Mouse (Mus musculus): ENCODE data around the gene Rabl2. TPM values are rescaled to one million over a fixed set of nuclear protein-coding genes. Genes with fewer than 3 reads are reported as not detected.

The Rabl2 gene
- polyA plus RNA-seq, 1 experiment from 2014 or later, result 76.7 TPM

- H3K27ac ChIP-seq (ENCODE audit: low read depth, low read length), result no peak overlapping the region
- H3K4me1 ChIP-seq (replicated peaks; ENCODE audit: control insufficient read depth, insufficient read depth, low read length), result peaks cover 2% of the 10 kb centered on the region; the same call in 1 of the 2 replicates
- no peaks in the 10 kb centered on the region for H3K36me3 ChIP-seq (ENCODE audit: control insufficient read depth, insufficient read depth, low read length)
- H3K9ac ChIP-seq (ENCODE audit: low read length), result no peak overlapping the region
- H3K4me3 ChIP-seq (ENCODE audit: low read depth, low read length), result peak overlapping the region; percentile 6; the same call in 1 of the 2 replicates
- H3K27me3 ChIP-seq (ENCODE audit: control insufficient read depth, insufficient read depth, low read length), result peaks cover 29% of the 10 kb centered on the region
- ATAC-seq (replicated peaks; ENCODE audit: low FRiP score) (no peak), DNase-seq (ENCODE audit: low spot score) (peak; percentile 48)
- WGBS, result 10% methylated on average over 40 of the region's 40 CpGs
- H3K4me2 ChIP-seq (ENCODE audit: low read depth, low read length, severe bottlenecking), result peak overlapping the region; percentile 33
- H3K9me3 ChIP-seq (ENCODE audit: control insufficient read depth, low read length), result no peaks in the 10 kb centered on the region
These were observed 34.3 kb downstream of the Rabl2 start for GRCm38 (mm10) chr15:89557179-89557995.

GRCm38 (mm10) chr15:89556401-89557178 lies 35.1 kb downstream of the Rabl2 start:
- H3K4me1 ChIP-seq (replicated peaks; ENCODE audit: control insufficient read depth, insufficient read depth, low read length), result peaks cover 2% of the 10 kb centered on the region; the same call in 1 of the 2 replicates
- DNase-seq (ENCODE audit: low spot score), result peak; percentile 73
- H3K27me3 ChIP-seq (ENCODE audit: control insufficient read depth, insufficient read depth, low read length), result peaks cover 29% of the 10 kb centered on the region
- no peaks in the 10 kb centered on the region for H3K36me3 ChIP-seq (ENCODE audit: control insufficient read depth, insufficient read depth, low read length)
- 0 out of 2 replicates have a peak overlapping the region, but pooled peaks have one; percentile 3 for H3K4me3 ChIP-seq (ENCODE audit: low read depth, low read length)
- no peak overlapping the region for H3K9ac ChIP-seq (ENCODE audit: low read length)
- ATAC-seq (replicated peaks; ENCODE audit: low FRiP score), result peak; percentile 57; the same call in 1 of the 2 replicates
- H3K27ac ChIP-seq (ENCODE audit: low read depth, low read length), result no peak overlapping the region
- WGBS, result 25% methylated on average over 23 of the region's 23 CpGs
- peak overlapping the region; percentile 27 for H3K4me2 ChIP-seq (ENCODE audit: low read depth, low read length, severe bottlenecking)
- H3K9me3 ChIP-seq (ENCODE audit: control insufficient read depth, low read length), result no peaks in the 10 kb centered on the region

GRCm38 (mm10) chr15:89555591-89555990 lies 36.1 kb downstream of the Rabl2 start:
- H3K4me1 ChIP-seq (replicated peaks; ENCODE audit: control insufficient read depth, insufficient read depth, low read length), result peaks cover 2% of the 10 kb centered on the region; the same call in 1 of the 2 replicates
- H3K9me3 ChIP-seq (ENCODE audit: control insufficient read depth, low read length), result no peaks in the 10 kb centered on the region
- 87% methylated on average over 6 of the region's 6 CpGs for WGBS
- ATAC-seq (replicated peaks; ENCODE audit: low FRiP score) (no peak), DNase-seq (ENCODE audit: low spot score) (no peak)
- H3K4me3 ChIP-seq (ENCODE audit: low read depth, low read length), result no peak overlapping the region
- H3K27ac ChIP-seq (ENCODE audit: low read depth, low read length), result no peak overlapping the region
- no peaks in the 10 kb centered on the region for H3K36me3 ChIP-seq (ENCODE audit: control insufficient read depth, insufficient read depth, low read length)
- no peak overlapping the region for H3K4me2 ChIP-seq (ENCODE audit: low read depth, low read length, severe bottlenecking)
- peaks cover 29% of the 10 kb centered on the region for H3K27me3 ChIP-seq (ENCODE audit: control insufficient read depth, insufficient read depth, low read length)
- no peak overlapping the region for H3K9ac ChIP-seq (ENCODE audit: low read length)

- Histone ChIP-seq H3K4me2 (ENCODE audit: low read depth, low read length, severe bottlenecking) (no peak overlapping the region), H3K36me3 (ENCODE audit: control insufficient read depth, insufficient read depth, low read length) (no peaks in the 10 kb centered on the region), H3K27me3 (ENCODE audit: control insufficient read depth, insufficient read depth, low read length) (peaks cover 15% of the 10 kb centered on the region), H3K9ac (ENCODE audit: low read length) (no peak overlapping the region), H3K4me3 (ENCODE audit: low read depth, low read length) (no peak overlapping the region), H3K27ac (ENCODE audit: low read depth, low read length) (no peak overlapping the region), H3K9me3 (ENCODE audit: control insufficient read depth, low read length) (no peaks in the 10 kb centered on the region), H3K4me1 (replicated peaks; ENCODE audit: control insufficient read depth, insufficient read depth, low read length) (peaks cover 6% of the 10 kb centered on the region; the same call in 1 of the 2 replicates)
- WGBS, result 87% methylated on average over 1 of the region's 1 CpGs
- DNase-seq (ENCODE audit: low spot score), result no peak
- ATAC-seq (replicated peaks; ENCODE audit: low FRiP score), result no peak
These were observed 40.0 kb downstream of the Rabl2 start for GRCm38 (mm10) chr15:89551733-89552132.

GRCm38 (mm10) chr15:89550506-89550905 lies 41.2 kb downstream of the Rabl2 start:
- Histone ChIP-seq H3K4me3 (ENCODE audit: low read depth, low read length) (no peak overlapping the region), H3K9me3 (ENCODE audit: control insufficient read depth, low read length) (no peaks in the 10 kb centered on the region), H3K4me1 (replicated peaks; ENCODE audit: control insufficient read depth, insufficient read depth, low read length) (0 out of 2 replicates have a peak, but pooled peaks cover 4% of the 10 kb centered on the region), H3K4me2 (ENCODE audit: low read depth, low read length, severe bottlenecking) (no peak overlapping the region), H3K27me3 (ENCODE audit: control insufficient read depth, insufficient read depth, low read length) (peaks cover 11% of the 10 kb centered on the region; the same call in 1 of the 2 replicates), H3K36me3 (ENCODE audit: control insufficient read depth, insufficient read depth, low read length) (no peaks in the 10 kb centered on the region), H3K9ac (ENCODE audit: low read length) (no peak overlapping the region), H3K27ac (ENCODE audit: low read depth, low read length) (no peak overlapping the region)
- no peak for ATAC-seq (replicated peaks; ENCODE audit: low FRiP score)
- 90% methylated on average over 8 of the region's 8 CpGs for WGBS
- DNase-seq (ENCODE audit: low spot score), result no peak

- Histone ChIP-seq H3K36me3 (ENCODE audit: control insufficient read depth, insufficient read depth, low read length) (no peaks in the 10 kb centered on the region), H3K4me1 (replicated peaks; ENCODE audit: control insufficient read depth, insufficient read depth, low read length) (0 out of 2 replicates have a peak, but pooled peaks cover 4% of the 10 kb centered on the region), H3K4me3 (ENCODE audit: low read depth, low read length) (no peak overlapping the region), H3K4me2 (ENCODE audit: low read depth, low read length, severe bottlenecking) (peak overlapping the region; percentile 45; the same call in 1 of the 2 replicates), H3K9ac (ENCODE audit: low read length) (no peak overlapping the region), H3K9me3 (ENCODE audit: control insufficient read depth, low read length) (no peaks in the 10 kb centered on the region), H3K27ac (ENCODE audit: low read depth, low read length) (no peak overlapping the region), H3K27me3 (ENCODE audit: control insufficient read depth, insufficient read depth, low read length) (peaks cover 11% of the 10 kb centered on the region; the same call in 1 of the 2 replicates)
- DNase-seq (ENCODE audit: low spot score) (no peak), ATAC-seq (replicated peaks; ENCODE audit: low FRiP score) (peak; percentile 34)
- WGBS, result 41% methylated on average over 11 of the region's 11 CpGs
These were observed 42.9 kb downstream of the Rabl2 start for GRCm38 (mm10) chr15:89548837-89549236.

- no peaks in the 10 kb centered on the region for H3K36me3 ChIP-seq (ENCODE audit: control insufficient read depth, insufficient read depth, low read length)
- no peak overlapping the region for H3K27ac ChIP-seq (ENCODE audit: low read depth, low read length)
- 6% methylated on average over 58 of the region's 58 CpGs for WGBS
- ATAC-seq (replicated peaks; ENCODE audit: low FRiP score) (peak; percentile 87), DNase-seq (ENCODE audit: low spot score) (peak; percentile 80)
- peaks cover 11% of the 10 kb centered on the region; the same call in 1 of the 2 replicates for H3K27me3 ChIP-seq (ENCODE audit: control insufficient read depth, insufficient read depth, low read length)
- H3K4me1 ChIP-seq (replicated peaks; ENCODE audit: control insufficient read depth, insufficient read depth, low read length), result 0 out of 2 replicates have a peak, but pooled peaks cover 4% of the 10 kb centered on the region
- H3K4me3 ChIP-seq (ENCODE audit: low read depth, low read length), result peak overlapping the region; percentile 18
- H3K4me2 ChIP-seq (ENCODE audit: low read depth, low read length, severe bottlenecking), result peak overlapping the region; percentile 45
- H3K9me3 ChIP-seq (ENCODE audit: control insufficient read depth, low read length), result no peaks in the 10 kb centered on the region
- peak overlapping the region; percentile 28 for H3K9ac ChIP-seq (ENCODE audit: low read length)
These were observed 43.7 kb downstream of the Rabl2 start for GRCm38 (mm10) chr15:89547824-89548601.

GRCm38 (mm10) chr15:89547321-89547720 lies 44.4 kb downstream of the Rabl2 start:
- H3K9me3 ChIP-seq (ENCODE audit: control insufficient read depth, low read length), result no peaks in the 10 kb centered on the region
- no peaks in the 10 kb centered on the region for H3K36me3 ChIP-seq (ENCODE audit: control insufficient read depth, insufficient read depth, low read length)
- H3K4me2 ChIP-seq (ENCODE audit: low read depth, low read length, severe bottlenecking), result peak overlapping the region; percentile 45; the same call in 1 of the 2 replicates
- peak overlapping the region; percentile 18 for H3K4me3 ChIP-seq (ENCODE audit: low read depth, low read length)
- no peak overlapping the region for H3K27ac ChIP-seq (ENCODE audit: low read depth, low read length)
- DNase-seq (ENCODE audit: low spot score), result no peak
- no peak for ATAC-seq (replicated peaks; ENCODE audit: low FRiP score)
- no peak overlapping the region; the same call in 1 of the 2 replicates for H3K9ac ChIP-seq (ENCODE audit: low read length)
- peaks cover 11% of the 10 kb centered on the region; the same call in 1 of the 2 replicates for H3K27me3 ChIP-seq (ENCODE audit: control insufficient read depth, insufficient read depth, low read length)
- 0 out of 2 replicates have a peak, but pooled peaks cover 4% of the 10 kb centered on the region for H3K4me1 ChIP-seq (replicated peaks; ENCODE audit: control insufficient read depth, insufficient read depth, low read length)
- WGBS, result 50% methylated on average over 8 of the region's 8 CpGs
